Mouse (Mus musculus) frontal cortex, adult (tissue): ENCODE measurements at regions not wholly inside any gene's neighbourhood (a gene's known extent, or its start where the extent isn't known, plus 50 kb on each side); places are given as distances from the start of the nearest gene placed in this dataset.

Experiments used
- ATAC-seq: cut with Nextera tagmentation; 2 replicates; pipeline ENCODE4 v1.9.2; 2017; ENCODE audit warnings: mild to moderate bottlenecking, moderate library complexity, mixed read lengths; ENCODE audit not compliant: low TSS enrichment

- ATAC-seq = peak; percentile 76
Measured at GRCm38 (mm10) chr13:82780826-82781225, 723.0 kb upstream of the Mef2c start.
